In the genomic region with DNA sequence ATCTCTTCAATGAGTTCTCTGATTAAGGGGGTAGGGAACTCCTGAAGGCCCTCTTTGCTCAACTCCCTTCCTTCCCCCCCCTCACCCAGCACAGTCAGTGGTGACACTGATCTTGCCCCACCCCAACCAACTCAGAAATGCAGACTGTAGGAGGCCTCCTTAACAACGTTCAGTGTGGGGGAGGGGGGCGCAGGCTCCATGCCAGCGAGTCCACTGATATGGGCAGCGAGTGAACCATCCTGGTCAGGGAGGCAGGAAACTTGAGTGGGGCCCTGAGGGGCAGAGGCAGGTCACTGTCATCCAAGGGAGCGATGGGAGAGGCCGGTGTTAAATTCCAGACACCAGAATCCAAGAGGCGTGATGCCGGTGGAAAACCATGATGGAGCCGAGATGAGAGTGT, we compare ENCODE assay signal across 23 mouse cellular contexts.
DNase-seq lines count a peak whose midpoint lies in the region; ATAC-seq and TF ChIP-seq lines count a peak whose summit lies in the region.
"Had no signal": no experiment of that assay in that cellular context is flagged by ENCODE, and none has a peak within 500 bp of the region (broad histone marks: within the 10 kb centered on the region; RNA-seq: fewer than 3 reads in every experiment).

No protein-coding gene starts in this region.

- intact Hi-C loops in heart, postnatal 10 days (cut with DNase I): no loop called here

- no peaks in the 10 kb centered on the region for H3K36me3 ChIP-seq in heart, embryonic 16.5 days (ENCODE audit: control insufficient read depth, insufficient read depth)
- H3K36me3 ChIP-seq in kidney, postnatal 0 days (ENCODE audit: insufficient read depth, low read length): no peaks in the 10 kb centered on the region
- H3K36me3 ChIP-seq in intestine, embryonic 16.5 days (ENCODE audit: control insufficient read depth, insufficient read depth, low read length): no peaks in the 10 kb centered on the region
- H3K36me3 ChIP-seq: forebrain, embryonic 15.5 days; limb, embryonic 10.5 days; liver, embryonic 13.5 days; midbrain, embryonic 10.5 days; neural tube, embryonic 13.5 days had no signal

- H3K4me2 ChIP-seq in heart, embryonic 16.5 days (ENCODE audit: low read depth, low read length): peak overlapping the region; percentile 5; the same call in 1 of the 2 replicates
- no peak overlapping the region for H3K4me2 ChIP-seq in kidney, postnatal 0 days (ENCODE audit: low read length)
- 0 out of 2 replicates have a peak overlapping the region, but pooled peaks have one; percentile 0 for H3K4me2 ChIP-seq in intestine, embryonic 16.5 days (ENCODE audit: low read depth, low read length)
- H3K4me2 ChIP-seq: forebrain, embryonic 15.5 days; liver, embryonic 13.5 days; neural tube, embryonic 13.5 days had no signal

- no peaks in the 10 kb centered on the region for H3K27me3 ChIP-seq in heart, embryonic 16.5 days (ENCODE audit: control insufficient read depth, insufficient read depth, low read length)
- no peaks in the 10 kb centered on the region for H3K27me3 ChIP-seq in kidney, postnatal 0 days (ENCODE audit: insufficient read depth, low read length)
- H3K27me3 ChIP-seq in intestine, embryonic 16.5 days (replicated peaks; ENCODE audit: control insufficient read depth, insufficient read depth, low read length): no peaks in the 10 kb centered on the region
- H3K27me3 ChIP-seq: forebrain, embryonic 15.5 days; neural tube, embryonic 13.5 days had no signal

- no peak overlapping the region for H3K4me3 ChIP-seq in heart, embryonic 16.5 days (ENCODE audit: low read length)
- H3K4me3 ChIP-seq in kidney, postnatal 0 days (replicated peaks; ENCODE audit: low read depth, low read length): no peak overlapping the region
- no peak overlapping the region for H3K4me3 ChIP-seq in intestine, embryonic 16.5 days (ENCODE audit: low read length)
- H3K4me3 ChIP-seq: forebrain, embryonic 15.5 days; limb, embryonic 10.5 days; liver, embryonic 13.5 days; midbrain, embryonic 10.5 days; neural tube, embryonic 13.5 days had no signal

- ATAC-seq in heart, embryonic 16.5 days (replicated peaks; ENCODE audit: extremely low read depth, insufficient read depth, low FRiP score): no peak
- ATAC-seq in kidney, postnatal 0 days (replicated peaks; ENCODE audit: low FRiP score, low read depth): peak; percentile 53; the same call in 1 of the 2 replicates
- ATAC-seq in intestine, embryonic 16.5 days: no peak
- ATAC-seq: forebrain, embryonic 15.5 days had no signal

- TF ChIP-seq CTCF in kidney, postnatal 0 days (IDR thresholded peaks at IDR 0.05; ENCODE audit: low read depth): no peak

- DNase-seq in gastrocnemius, postnatal 10 days: peak; percentile 50
- DNase-seq in gastrocnemius, postnatal 25 days: no peak
- DNase-seq in heart, postnatal 10 days: no peak
- DNase-seq in kidney, postnatal 0 days (ENCODE audit: low spot score): peak; percentile 75
- no peak for DNase-seq in kidney, adult 9 months
- DNase-seq in thymus, postnatal 4 days: no peak
- DNase-seq: adrenal gland, postnatal 25 days; B cell, adult 2 months; cerebellum, adult 11 months; cerebellum, postnatal 10 days; heart, postnatal 36 days; kidney, postnatal 25 days; layer of hippocampus, adult 9-11 months; liver, embryonic 13.5 days; right cerebral cortex, adult 18-20 months; thymus, postnatal 36 days had no signal

- WGBS in heart, embryonic 16.5 days: 17% methylated on average over 9 of the region's 9 CpGs
- WGBS in kidney, postnatal 0 days: 31% methylated on average over 9 of the region's 9 CpGs
- 48% methylated on average over 9 of the region's 9 CpGs for WGBS in intestine, embryonic 16.5 days

- peaks cover 20% of the 10 kb centered on the region for H3K4me1 ChIP-seq in heart, embryonic 16.5 days (ENCODE audit: control insufficient read depth, insufficient read depth, low read length)
- H3K4me1 ChIP-seq in kidney, postnatal 0 days (replicated peaks; ENCODE audit: insufficient read depth, low read length): peaks cover 5% of the 10 kb centered on the region; the same call in 1 of the 2 replicates
- H3K4me1 ChIP-seq in intestine, embryonic 16.5 days (ENCODE audit: control insufficient read depth, insufficient read depth, low read length): peaks cover 52% of the 10 kb centered on the region

- H3K9me3 ChIP-seq in heart, embryonic 16.5 days (replicated peaks; ENCODE audit: control insufficient read depth, low read length): no peaks in the 10 kb centered on the region
- no peaks in the 10 kb centered on the region for H3K9me3 ChIP-seq in kidney, postnatal 0 days (replicated peaks; ENCODE audit: low read length)
- H3K9me3 ChIP-seq in intestine, embryonic 16.5 days (ENCODE audit: control insufficient read depth, low read length): no peaks in the 10 kb centered on the region
- H3K9me3 ChIP-seq: forebrain, embryonic 15.5 days; limb, embryonic 10.5 days; liver, embryonic 13.5 days; midbrain, embryonic 10.5 days; neural tube, embryonic 13.5 days had no signal

- H3K9ac ChIP-seq in heart, embryonic 16.5 days (ENCODE audit: low read length): no peak overlapping the region
- no peak overlapping the region for H3K9ac ChIP-seq in kidney, postnatal 0 days (ENCODE audit: low read depth, low read length)
- H3K9ac ChIP-seq in intestine, embryonic 16.5 days (ENCODE audit: low read depth, low read length): no peak overlapping the region
- H3K9ac ChIP-seq: forebrain, embryonic 15.5 days; liver, embryonic 13.5 days; neural tube, embryonic 13.5 days had no signal

- no peak overlapping the region for H3K27ac ChIP-seq in heart, embryonic 16.5 days (ENCODE audit: low read length)
- H3K27ac ChIP-seq in kidney, postnatal 0 days: no peak overlapping the region
- H3K27ac ChIP-seq in intestine, embryonic 16.5 days (ENCODE audit: low read length): no peak overlapping the region
- H3K27ac ChIP-seq: forebrain, embryonic 15.5 days; limb, embryonic 10.5 days; liver, embryonic 13.5 days; macrophage; midbrain, embryonic 10.5 days; neural tube, embryonic 13.5 days had no signal

Comparison
In these comparisons a context has a peak if more than half of its experiments do, and no peak if none do; other contexts are left out.
1. DNase-seq: peak in gastrocnemius, postnatal 10 days (single experiment) and kidney, postnatal 0 days (single experiment); none in gastrocnemius, postnatal 25 days (single experiment), heart, postnatal 10 days (0 of 2), kidney, adult 9 months (single experiment) and thymus, postnatal 4 days (single experiment).